Mouse (Mus musculus) left cerebral cortex, adult 11 months (tissue): ENCODE data around the gene Ndufv1.
"Not testable (repeated sequence)": the region's sequence is repeated elsewhere in the genome, so short reads cannot be mapped to it uniquely, and the experiment has no call there.

Experiments
- DNase-seq: peaks from one replicate; pipeline ENCODE4 v3.0.0; 2022; ENCODE audit warnings: low spot score

Ndufv1 gene

GRCm38 (mm10) chr19:4042124-4042523, 29.5 kb upstream of the Ndufv1 start:
- no peak for DNase-seq

GRCm38 (mm10) chr19:4041500-4041899, 28.9 kb upstream of the Ndufv1 start:
- not testable (repeated sequence) for DNase-seq

- DNase-seq: not testable (repeated sequence)
Measured at GRCm38 (mm10) chr19:4040941-4041340, 28.3 kb upstream of the Ndufv1 start.

DNA sequence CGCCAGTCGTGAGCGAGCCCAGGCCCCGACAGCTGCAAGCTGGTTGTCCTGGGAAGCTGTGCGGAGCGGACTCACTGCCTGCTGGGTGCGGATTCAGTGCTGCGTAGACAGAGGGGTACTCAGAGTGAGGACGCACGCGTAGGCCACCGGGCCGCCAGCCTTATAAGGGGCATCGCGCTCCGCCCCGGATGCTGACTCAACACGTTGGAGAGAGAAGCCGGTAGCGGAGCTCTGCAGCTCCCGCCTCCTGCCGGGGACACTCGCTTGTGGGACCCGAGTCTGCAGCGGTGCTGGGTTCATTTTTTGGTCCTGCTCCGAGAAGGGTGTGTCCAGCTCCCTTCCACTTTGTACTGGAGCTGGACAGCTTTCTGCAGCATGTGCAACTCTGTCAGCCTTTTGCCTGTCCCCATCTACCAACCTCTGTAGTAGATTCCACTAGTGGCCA, 25.2 kb upstream of the Ndufv1 start, which contains the start of gene Gstp1:
TSS of gene Gstp1 (minus strand) at position 198 of the 445 bp plus-strand sequence.
- peak; percentile 87 for DNase-seq

GRCm38 (mm10) chr19:4037154-4037787, 24.7 kb upstream of the Ndufv1 start:
- not testable (repeated sequence) for DNase-seq

- no peak for DNase-seq
Measured at GRCm38 (mm10) chr19:4036327-4037045, 23.9 kb upstream of the Ndufv1 start.

DNA sequence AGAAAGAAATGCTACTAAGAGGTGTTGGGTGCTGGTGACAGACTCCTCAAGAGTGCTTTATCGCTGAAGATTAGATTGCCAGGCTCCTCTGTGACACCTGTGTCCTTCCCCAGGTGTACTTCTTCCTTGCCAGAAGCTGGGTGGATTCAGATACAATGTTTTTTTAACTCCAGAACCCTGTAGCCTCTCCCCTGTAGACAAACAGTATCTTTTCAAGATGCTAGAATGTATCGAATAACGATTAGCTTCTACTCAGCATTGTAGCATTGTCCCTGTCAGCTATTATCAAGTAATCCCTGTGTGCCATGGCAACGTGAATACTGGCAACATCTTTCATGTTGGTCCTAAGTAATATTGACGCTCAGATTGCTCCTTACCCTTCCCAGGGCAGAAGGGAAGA, 21.1 kb upstream of the Ndufv1 start:
- DNase-seq: no peak

DNA sequence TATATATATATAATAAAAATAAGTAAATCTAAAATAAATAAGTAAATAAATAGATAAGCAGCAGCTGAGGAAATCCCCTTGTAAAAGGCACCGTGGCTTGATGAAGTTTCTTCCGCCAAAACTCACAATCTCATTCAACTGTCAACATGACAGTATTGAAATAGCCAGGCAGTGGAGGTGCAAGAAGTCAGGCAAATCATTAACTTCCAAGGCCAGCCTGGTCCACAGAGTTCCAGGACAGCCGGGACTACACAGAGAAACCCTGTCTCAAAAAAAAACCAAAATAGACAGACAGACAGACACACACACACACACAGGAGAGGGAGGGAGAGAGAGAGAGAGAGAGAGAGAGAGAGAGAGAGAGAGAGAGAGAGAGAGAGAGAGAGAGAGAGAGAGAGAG, 20.7 kb upstream of the Ndufv1 start:
- DNase-seq: no peak

GRCm38 (mm10) chr19:4032668-4033067, 20.1 kb upstream of the Ndufv1 start:
- no peak for DNase-seq

DNA sequence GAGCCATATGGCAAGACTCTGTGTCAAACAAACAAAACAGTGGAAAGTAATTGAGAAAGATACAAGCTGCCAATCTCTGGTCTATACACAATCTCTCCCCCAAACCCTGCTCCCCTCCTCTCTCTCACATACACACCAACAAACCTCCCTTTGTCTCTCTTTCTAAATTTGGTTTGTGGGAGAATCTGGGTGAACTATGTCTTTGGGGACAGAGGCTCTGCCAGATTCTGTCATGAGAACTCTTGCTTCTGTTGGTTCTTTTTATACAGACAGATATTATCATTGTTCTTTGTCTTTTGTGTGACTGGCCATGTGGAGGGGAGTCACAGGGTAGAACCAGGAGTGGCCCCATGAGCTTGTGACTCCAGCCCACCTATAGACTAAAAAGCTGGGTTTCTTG, 15.0 kb upstream of the Ndufv1 start:
- no peak for DNase-seq

DNA sequence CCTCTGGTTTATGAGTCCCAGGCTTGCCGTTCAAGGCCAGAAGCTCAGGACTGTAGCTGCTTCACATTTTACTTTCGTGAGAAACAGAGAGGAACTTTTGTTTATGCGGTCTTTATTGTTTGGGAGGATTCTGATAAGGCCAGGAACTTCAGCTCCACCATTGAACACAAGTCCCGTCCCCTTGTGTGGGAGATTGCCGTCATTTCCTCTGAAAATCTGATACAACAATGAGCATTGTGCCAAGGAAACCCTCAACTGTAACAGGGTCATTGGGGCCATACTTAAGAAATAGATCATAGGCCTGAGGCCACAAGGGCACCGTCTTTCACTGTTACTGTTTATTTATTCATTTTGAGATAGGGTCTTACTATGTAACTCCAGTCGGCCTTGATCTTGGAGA, 10.6 kb upstream of the Ndufv1 start:
- no peak for DNase-seq

- peak; percentile 72 for DNase-seq
Measured at GRCm38 (mm10) chr19:4018743-4019583, 6.4 kb upstream of the Ndufv1 start.

DNA sequence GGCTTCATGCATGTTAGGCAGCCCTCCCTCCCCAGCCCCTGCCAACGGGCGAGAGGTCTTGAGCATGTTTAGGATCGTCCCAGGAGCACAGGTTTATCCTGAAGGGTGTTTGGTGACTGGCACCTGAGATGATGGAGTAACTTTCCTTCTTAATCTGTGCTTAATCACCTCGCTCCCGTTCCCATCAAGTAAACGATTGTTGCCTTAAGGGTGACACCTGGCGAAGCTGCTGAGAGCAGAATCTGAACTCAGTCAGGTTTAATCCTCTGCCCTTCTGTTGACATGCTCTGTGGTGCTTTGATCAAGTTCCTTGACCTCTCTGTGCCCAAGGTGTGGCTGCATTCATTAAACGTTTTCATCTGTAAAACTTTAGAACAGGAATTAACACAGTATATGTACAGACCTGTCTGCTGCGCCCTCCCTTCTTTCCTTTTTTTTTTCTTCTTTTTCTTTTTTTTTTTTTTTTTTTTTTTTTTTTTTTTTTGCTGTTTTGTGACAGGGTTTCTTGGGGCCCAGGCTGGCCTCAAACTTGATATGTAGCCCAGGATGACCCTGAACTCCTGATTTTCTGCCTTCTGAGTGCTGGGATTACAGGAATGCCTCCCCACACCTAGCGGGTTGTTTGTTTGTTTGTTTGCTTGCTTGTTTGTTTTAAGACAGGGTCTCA, 5.4 kb upstream of the Ndufv1 start:
- DNase-seq: no peak

GRCm38 (mm10) chr19:4015635-4016034, 3.0 kb upstream of the Ndufv1 start:
- DNase-seq: no peak

- no peak for DNase-seq
Measured at GRCm38 (mm10) chr19:4014802-4015201, 2.2 kb upstream of the Ndufv1 start.

DNA sequence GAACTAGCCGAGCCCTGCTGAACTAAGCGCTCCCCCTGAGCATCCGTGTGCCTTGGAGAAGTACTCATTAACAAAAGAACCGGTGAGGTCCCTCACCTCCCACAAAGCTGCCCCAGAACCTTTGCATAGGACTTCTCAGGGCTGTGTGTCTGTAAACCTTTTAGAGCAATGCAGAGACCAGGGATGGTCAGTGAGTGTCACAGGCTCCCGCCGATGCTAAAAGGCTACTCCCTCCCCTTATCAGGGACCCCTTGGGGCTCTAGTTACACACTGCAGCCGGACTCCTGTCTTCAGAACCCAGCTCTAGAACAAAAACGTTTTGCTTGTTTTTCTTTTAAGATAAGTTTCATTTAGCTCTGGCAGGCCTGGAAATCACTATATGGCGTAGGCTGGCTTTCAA, 460 bp upstream of the Ndufv1 start:
- no peak for DNase-seq

GRCm38 (mm10) chr19:4011086-4011485, 1.5 kb downstream of the Ndufv1 start:
- DNase-seq: no peak

- DNase-seq: no peak
Measured at GRCm38 (mm10) chr19:4005971-4006370, 6.6 kb downstream of the Ndufv1 start.

DNA sequence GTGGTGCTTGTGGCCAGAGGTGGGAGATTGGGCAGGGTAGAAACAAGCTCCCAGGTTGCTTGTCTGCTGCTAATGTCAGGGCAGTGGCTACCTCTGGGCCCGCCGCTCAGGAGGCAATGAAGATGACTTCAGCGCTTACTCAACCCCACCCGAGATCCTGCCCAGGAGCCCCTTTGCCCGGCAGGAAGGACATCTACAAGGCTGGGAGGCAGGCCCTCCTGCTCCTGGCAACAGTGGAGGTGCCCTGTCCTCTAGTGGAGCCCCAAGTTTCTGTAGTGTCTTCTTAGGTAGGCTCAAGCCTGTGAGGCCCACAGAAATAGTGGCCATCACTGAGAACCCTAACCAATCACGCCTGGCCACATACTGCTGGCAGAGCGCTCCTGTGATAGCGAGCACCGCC, 7.5 kb downstream of the Ndufv1 start:
- DNase-seq: no peak

DNA sequence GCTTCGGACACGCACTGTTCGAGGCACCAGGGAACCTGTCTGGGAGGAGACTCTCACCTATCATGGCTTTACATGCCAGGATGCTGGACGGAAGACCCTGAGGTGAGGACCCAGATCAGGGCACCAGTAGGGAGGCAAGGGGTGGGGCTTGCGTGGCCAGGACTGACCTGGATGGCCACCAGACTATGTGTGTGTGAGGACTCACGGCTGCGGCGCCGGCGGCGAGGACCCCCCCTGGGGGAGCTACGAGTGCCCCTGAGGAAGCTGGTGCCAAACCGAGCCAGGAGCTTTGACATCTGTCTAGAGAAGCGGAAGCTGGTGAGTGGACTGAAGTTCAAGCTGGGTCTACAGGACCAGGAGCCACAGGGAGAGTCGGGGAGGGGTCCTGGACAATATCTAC, 8.3 kb downstream of the Ndufv1 start:
- no peak for DNase-seq

GRCm38 (mm10) chr19:4003641-4004040, 9.0 kb downstream of the Ndufv1 start:
- no peak for DNase-seq

- DNase-seq: no peak
Measured at GRCm38 (mm10) chr19:4003112-4003511, 9.5 kb downstream of the Ndufv1 start, which contains the start of gene Doc2g. Gene Doc2g, plus strand, starts transcription at chr19:4003313.
